Mouse (Mus musculus): Measurements from ENCODE around the gene Fads2. TPM values are rescaled to one million over a fixed set of nuclear protein-coding genes. Genes with fewer than 3 reads are reported as not detected.

Fads2 gene
- total RNA-seq, 2 experiments from 2014 or later, result 1.8 to 2.4 TPM

DNA sequence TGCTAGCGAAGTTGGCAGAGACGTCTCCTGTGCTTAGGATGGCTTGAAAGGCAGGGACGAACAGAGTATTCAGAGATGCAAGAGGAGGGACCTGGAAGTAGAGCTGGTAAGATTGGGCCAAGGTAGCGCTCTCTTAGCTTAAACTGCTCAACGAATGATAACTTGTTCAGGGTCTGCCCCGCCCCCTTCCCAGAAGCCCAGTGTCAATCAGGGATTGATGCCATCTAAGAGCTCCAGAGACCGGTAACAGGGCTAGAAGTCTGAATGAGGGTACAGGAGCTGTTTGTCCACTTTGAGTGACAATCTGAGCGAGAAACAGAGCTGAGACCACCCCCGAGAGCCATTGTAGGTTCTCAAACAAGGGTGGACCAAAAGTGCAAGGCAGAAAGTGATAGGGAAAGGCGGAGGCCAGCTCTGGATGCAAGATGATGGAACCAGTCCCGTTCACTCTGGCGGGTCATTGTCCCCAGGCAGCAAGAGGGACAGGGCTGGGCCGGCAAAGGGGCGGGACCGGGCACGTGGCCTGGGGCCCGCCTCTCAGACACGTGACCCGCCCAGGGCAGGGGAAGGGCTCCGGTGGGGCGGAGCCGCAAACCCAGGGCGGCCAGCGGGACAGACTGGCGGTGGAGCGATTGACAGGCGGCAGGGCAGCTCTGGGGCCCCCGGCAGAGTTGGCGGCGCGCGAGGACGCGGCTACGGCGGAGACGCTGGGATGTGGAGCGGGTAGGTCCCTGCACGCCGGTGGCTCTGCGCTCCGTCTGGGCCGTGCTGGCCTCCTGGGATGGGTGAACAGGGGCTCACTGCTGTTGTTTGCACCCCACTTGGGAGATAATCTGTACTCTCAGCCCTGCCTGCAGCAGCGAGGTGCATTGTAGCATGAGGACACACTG, 83.7 kb downstream of the Fads2 start:
- peak; percentile 93 for DNase-seq (ENCODE audit: low spot score)

- no peak for DNase-seq (ENCODE audit: low spot score)
Measured at GRCm38 (mm10) chr19:10016151-10016550, 85.4 kb downstream of the Fads2 start.

GRCm38 (mm10) chr19:10015442-10015841, 86.1 kb downstream of the Fads2 start:
- no peak for DNase-seq (ENCODE audit: low spot score)

DNA sequence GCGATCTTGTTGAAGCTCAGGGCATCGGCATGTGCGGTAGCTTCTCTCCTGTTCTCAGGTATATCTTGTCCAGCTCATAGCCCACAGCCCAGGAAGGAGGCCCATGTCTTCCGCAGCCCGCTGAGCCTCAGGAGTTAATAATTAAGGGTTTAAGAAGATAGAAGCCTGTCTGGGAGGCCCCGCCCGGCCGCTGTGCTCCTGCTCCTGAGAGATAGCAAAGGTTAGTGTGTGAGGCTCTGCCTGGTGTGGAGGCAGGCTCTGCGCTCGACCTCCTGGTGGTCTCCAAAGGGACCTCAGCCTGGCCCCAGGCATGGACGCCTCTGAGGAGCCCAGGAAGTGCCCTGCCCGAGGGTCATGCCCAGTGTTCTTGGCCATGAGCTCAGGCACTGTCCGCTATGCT, 86.7 kb downstream of the Fads2 start:
- no peak for DNase-seq (ENCODE audit: low spot score)

- peak; percentile 59 for DNase-seq (ENCODE audit: low spot score)
Measured at GRCm38 (mm10) chr19:10013913-10014312, 87.6 kb downstream of the Fads2 start.

DNA sequence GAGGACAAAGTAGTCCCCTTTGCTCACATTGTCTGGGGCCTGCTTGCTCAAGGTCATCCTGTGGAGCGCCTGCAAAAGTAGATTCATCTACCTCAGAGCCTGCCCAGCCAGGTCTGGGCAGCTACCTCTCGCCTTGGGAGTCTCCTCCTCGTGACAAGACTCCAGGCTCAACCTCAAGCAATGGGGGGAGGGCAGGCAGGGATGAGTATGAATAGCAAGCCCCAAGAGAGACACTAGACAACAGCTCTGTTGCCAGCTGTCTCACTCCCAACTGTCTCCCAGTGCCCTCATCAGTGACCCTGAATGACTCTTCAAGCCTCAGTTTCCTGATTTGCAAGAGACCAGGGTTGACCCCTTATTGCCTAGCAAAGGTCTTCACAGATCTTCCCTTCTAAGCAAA, 88.2 kb downstream of the Fads2 start:
- DNase-seq (ENCODE audit: low spot score), result peak; percentile 47

DNA sequence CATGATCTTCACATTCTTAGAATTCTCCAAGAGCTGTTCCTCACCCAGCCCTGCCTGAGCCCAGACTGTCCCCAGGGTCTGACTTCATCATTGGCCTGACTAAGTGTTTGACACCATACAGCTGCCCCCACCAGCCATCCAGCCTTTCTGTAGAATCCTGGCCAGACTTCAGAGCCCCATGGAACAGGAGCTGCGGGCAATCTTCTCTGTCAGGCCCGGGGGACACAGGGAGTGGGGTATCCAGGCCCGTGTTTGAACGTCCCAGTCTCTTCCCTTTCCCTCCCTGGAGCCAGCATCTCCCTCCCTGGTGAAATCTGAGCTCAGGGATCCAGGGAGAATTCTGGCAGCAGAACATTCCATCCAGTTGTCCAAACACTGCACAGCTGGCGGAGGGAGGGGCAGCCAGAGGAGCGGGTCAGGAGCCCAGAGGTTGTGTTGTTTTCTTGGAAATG, 88.7 kb downstream of the Fads2 start:
- peak; percentile 81 for DNase-seq (ENCODE audit: low spot score)

Other genes with a start within 250 kb of the Fads2 start
- gene Incenp, start 202.2 kb downstream of the Fads2 start, total RNA-seq (2021), result 1 to 10 TPM; 1.4 to 1.7 TPM
- gene Fth1, start 121.1 kb downstream of the Fads2 start, total RNA-seq (2021), result 1,000 to 10,000 TPM; 2,098 to 2,234 TPM
- under 1 TPM; 0.11 to 0.24 TPM for gene Best1, start 100.1 kb downstream of the Fads2 start, total RNA-seq (2021)
- gene Rab3il1, start 100.1 kb downstream of the Fads2 start, total RNA-seq (2021), result 1 to 10 TPM; 3.0 to 4.5 TPM
- 1 to 10 TPM; 2.2 to 5.7 TPM for gene Fads3, start 60.2 kb downstream of the Fads2 start, total RNA-seq (2021)
- gene Fads1, start 81.1 kb upstream of the Fads2 start, total RNA-seq (2021), result 1 to 10 TPM; 4.1 to 6.2 TPM
- 10 to 100 TPM; 83.7 to 89.8 TPM for gene Tmem258, start 102.3 kb upstream of the Fads2 start, total RNA-seq (2021)
- 1 to 10 TPM; 3.6 to 4.3 TPM for gene Fen1, start 102.4 kb upstream of the Fads2 start, total RNA-seq (2021)
- gene Myrf, start 139.0 kb upstream of the Fads2 start, total RNA-seq (2021), result not detected
- gene Dagla, start 203.1 kb upstream of the Fads2 start, total RNA-seq (2021), result 1 to 10 TPM; 8.3 TPM

Data from gastrocnemius, adult 18-20 months (tissue).